Mouse (Mus musculus): ENCODE results near the gene Pla1a.

- no peak for TF ChIP-seq EP300 (IDR thresholded peaks at IDR 0.05; ENCODE audit: low read depth)
- TF ChIP-seq CTCF (IDR thresholded peaks at IDR 0.05; ENCODE audit: low read depth): no peak
Measured at GRCm38 (mm10) chr16:38379088-38379487, 53.9 kb downstream of the Pla1a start.
